Mouse (Mus musculus): ENCODE results near the gene Ccdc177.
"Not testable (repeated sequence)": the region's sequence is repeated elsewhere in the genome, so short reads cannot be mapped to it uniquely, and the experiment has no call there.

Gene Ccdc177

DNA sequence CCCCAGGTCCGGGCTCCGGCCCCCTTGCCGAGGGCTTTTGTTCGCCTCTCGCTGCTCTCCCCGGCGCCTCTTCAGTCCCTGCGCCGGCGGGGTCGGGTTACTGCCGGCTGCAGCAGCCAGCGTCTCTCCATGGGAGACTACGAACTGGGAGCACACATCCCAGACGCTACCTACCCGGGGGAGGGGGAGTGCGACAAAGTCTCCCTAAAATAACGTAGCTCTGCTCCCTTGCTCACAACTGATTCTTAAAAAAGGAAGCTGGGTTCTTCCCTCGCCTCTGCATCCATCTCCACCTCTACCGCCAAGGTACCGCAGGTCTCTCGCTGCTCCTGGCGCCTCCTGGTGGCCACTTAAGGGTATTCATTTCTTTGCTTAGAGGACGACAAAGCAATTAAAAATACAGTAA, at the start of gene Ccdc177:
Gene Ccdc177 (minus strand): TSS at position 292 of the 406 bp plus-strand sequence.
- in situ Hi-C loops (cut with MboI; ENCODE audit: unreplicated experiment in 2 of 2): loop anchor here (5.0 to 25.0 kb wide), 3 partner anchors 424 to 652 kb away; partner anchors contain the start of gene Adam4 (in 1 of the 2)

DNA sequence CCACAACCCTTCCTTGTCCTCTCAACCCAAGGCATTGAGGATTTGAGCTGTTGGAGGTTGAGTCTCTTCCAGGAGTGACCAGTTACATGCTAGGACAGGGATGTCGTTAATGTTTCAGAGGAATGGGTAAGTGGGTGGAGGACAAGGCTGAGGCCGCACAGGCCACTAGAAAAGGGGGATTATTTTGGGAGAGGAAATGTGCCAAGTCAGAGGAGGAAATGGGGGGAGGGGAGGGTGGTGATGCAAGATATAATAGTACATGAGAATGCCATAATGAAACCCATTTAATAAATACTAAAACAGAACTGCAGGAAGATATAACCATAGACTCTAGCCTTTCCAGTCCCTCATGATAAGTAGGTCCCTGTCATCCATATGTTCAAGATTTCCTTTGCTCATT, 49.5 kb upstream of the Ccdc177 start:
- in situ Hi-C loops (cut with MboI; ENCODE audit: unreplicated experiment in 2 of 2): no loop called here

DNA sequence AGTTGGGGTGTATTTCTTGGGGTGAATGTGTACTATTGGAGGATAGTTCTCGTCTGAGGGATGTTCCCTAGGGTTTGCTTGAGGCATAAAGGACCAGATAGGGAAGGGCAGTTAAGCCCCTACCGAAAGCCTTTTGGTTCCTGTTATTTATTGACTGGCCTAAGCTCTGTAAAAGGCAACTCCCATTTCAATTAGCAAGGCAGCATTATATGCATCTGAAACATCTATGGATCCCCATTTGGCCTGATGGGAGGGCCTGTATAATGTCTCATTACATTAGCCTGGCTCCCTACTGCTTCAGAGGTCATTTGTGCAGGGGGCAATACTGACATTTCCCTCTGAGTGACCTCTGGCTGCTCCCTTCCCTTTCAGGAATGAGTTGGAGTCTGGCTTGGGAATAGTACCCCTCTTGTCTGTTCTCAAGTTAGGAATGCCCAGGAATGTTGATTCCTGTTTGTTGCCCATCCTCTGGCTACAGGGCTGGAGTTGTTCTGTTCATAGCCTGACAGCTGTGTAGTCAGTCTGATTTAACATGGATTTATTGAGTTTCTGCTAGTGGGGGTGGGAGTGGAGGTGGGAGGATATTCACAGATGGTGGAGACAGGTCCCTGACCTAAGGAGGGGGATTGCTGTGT, 47.1 kb upstream of the Ccdc177 start:
- in situ Hi-C loops (cut with MboI; ENCODE audit: unreplicated experiment in 2 of 2): no loop called here

DNA sequence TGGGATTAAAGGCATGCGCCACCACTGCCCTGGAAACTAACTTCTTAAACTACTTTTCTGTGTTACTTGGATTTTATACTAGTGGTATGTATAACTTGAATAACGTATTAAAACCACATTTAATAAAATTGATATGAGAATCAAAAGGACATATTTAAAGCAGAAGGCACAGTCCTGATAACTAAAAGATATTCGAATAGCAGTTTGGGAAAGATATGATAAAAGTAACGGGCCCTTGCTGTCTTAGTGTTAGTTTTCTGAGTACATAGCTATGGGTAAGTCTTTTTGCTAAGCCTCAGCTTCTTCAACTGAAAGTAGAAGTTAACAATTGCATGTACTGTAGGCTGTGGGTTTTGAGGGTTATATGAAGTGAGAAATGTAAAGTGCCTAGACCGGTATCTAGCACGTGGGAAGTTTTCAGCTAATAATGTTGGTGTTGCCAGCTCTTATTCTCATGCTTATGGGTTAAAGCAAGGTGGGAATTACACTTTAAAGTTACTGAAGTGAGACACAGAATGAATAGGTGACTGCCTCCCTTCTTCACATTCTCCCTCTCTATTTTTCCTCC, 44.5 kb upstream of the Ccdc177 start:
- in situ Hi-C loops (cut with MboI; ENCODE audit: unreplicated experiment in 2 of 2): no loop called here

DNA sequence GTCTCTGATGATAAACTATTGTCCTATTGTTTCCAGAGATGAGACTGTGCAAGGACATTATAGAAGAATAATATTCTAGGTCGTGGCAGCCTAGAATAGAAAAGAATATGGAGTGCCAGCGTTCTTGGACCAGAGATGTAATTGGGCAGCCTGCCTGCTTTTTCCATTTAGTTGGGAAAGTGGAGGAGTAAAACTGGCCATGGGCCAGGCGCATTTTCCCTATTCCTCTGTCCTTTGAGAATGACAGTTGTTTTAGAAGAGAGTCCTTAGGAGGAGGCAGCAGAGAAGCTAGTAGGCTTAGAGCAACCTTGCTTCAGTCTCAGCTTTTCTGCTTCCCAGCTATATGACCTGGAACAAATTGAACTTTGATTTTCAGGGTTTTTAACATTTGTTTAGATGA, 43.4 kb upstream of the Ccdc177 start:
- in situ Hi-C loops (cut with MboI; ENCODE audit: unreplicated experiment in 2 of 2): no loop called here

DNA sequence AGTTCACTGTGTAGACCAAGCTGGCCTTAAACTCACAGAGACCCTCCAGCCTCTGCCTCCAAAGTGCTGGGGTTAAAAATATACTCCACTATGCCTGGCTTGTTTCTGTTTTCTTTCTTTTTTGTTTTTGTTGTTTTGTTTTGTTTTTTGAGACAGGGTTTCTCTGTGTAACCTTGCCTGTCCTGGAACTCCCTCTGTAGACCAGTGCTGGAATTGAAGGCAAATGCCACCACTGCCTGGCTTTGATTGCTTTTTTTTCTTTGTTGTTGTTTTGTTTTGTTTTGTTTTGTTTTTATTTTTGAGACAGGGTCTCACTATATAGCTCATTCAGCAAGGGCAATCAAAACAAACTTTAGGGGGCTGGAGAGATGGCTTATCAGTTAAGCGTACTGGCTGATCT, 41.0 kb upstream of the Ccdc177 start:
- in situ Hi-C loops (cut with MboI; ENCODE audit: unreplicated experiment in 2 of 2): no loop called here

DNA sequence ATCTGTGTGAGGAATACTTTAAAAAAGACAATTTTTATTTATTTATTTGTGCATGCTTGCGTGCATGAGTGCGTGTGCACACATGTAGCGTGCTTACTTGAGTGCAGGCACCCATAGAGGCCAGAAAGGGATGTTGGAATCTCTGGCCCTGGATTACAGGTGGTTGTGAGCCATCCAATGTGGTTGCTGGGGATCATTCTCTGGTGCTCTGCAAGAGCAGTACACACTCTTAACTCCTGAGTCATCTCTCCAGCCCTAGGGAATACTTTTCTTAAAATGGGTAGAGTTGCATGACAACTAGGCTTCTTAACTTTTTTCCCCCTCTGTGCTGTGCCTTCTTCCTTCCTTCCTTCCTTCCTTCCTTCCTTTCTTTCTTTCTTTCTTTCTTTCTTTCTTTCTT, 39.7 kb upstream of the Ccdc177 start:
- in situ Hi-C loops (cut with MboI; ENCODE audit: unreplicated experiment in 2 of 2): no loop called here

DNA sequence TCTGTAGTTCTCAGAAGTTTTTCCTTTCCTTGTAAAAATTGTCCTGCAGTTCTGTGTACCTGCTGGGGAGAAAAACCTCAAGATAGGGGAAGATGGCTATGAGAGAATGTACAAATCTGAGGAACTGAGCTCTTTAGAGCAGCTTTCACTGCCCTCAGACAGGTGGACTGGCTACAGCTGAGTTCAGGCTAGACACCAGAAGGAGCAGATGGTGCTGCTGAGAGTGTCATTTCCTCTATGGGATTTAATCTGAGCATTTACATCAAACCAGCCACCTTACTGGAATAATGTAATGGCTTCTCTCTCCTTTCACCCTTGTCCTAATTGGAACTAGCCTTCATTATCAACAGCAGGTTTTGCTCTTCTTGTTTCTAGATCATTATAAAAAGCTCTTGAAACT, 37.8 kb upstream of the Ccdc177 start:
- in situ Hi-C loops (cut with MboI; ENCODE audit: unreplicated experiment in 2 of 2): no loop called here

DNA sequence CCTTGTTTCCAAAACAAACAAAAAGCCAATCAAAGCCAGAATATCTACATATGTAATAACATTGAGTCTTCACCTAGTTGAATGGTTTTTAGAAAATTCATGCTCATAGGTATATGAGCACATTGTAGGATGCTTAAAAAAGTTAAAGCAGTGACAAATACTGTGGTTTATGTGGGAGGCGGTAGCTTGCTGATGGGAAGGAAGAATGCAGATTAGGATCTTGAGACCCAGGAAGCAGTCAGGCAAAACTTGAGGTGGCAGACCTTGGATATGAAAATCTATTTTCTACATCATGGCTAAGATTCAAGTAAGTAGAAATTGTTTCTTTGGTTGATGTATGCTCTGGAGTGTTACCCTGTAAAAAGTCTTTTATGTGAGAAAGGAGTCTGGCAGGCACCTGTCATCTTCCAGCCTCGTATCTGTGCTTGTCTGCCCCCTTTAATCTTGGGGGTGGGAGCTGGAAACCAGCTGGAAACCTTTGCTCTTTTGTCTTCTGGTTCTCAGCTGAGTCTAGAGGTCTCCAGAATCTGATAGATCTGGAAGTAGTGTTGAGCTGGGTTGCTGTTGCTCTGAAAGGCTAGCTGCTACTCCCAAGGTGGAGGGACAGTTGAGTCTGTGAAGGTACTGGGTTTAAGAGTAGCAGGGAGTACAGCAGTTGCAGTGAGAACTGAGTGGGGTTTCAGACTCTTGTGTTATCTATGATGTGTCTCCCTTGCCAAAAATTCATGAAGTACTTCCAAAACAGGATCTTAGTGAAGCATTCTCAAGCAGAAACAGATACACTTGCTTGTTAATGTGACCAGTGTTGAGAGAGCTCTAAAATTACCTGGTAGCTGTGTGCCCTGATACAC, 34.7 kb upstream of the Ccdc177 start:
- in situ Hi-C loops (cut with MboI; ENCODE audit: unreplicated experiment in 2 of 2): no loop called here

DNA sequence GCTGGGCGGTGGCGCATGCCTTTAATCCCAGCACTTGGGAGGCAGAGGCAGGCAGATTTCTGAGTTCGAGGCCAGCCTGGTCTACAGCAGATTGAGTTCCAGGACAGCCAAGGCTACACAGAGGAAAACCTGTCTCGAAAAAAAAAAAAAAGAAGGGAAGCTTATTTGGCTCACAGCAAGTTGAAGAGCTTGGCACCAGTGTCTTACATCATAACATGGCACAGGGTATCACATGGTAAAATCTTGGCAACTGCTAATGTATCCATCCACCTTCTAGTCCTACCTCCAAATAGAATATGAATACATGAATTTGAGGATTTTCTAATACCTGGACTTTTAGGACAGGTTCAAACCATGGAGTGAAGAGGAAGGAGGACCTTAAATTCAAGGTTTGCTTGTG, 34.0 kb upstream of the Ccdc177 start:
- in situ Hi-C loops (cut with MboI; ENCODE audit: unreplicated experiment in 2 of 2): no loop called here

DNA sequence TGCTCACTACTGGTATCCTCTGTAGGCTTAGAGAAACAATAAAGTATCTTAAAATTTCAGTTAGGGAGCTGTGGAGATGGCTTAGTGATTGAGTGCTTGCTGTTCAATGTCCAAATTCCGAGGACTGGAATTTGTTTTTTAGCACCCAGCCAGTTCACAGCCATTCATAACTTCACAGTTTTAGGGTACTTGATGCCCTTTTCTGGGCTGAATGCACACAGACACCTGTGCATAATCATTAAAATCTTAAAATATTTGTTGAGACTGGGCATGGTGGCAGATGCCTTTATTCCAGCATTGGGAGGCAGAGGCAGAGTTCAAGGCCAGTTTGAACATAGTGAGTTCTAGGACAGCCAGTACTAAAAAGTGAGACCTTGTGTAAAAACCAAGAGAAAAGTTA, 33.0 kb upstream of the Ccdc177 start:
- in situ Hi-C loops (cut with MboI; ENCODE audit: unreplicated experiment in 2 of 2): no loop called here

DNA sequence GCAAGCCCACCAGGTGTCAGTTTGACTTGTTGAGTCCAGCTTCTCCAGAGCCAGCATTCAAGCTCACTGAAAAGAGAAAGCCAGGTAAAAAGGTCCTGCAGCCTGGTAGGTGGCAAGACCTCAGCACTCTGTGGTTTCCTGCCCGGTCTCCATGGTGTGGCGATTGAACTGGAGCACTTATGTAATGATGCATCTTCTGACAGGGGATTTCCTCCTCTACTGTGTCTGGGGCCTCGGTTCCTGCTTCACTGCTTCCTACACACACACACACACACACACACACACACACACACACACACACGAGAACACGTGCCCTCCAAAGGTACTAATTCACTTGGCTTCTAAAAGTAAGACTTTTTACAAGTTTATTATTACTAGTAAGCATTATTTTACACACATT, 32.4 kb upstream of the Ccdc177 start:
- in situ Hi-C loops (cut with MboI; ENCODE audit: unreplicated experiment in 2 of 2): no loop called here

DNA sequence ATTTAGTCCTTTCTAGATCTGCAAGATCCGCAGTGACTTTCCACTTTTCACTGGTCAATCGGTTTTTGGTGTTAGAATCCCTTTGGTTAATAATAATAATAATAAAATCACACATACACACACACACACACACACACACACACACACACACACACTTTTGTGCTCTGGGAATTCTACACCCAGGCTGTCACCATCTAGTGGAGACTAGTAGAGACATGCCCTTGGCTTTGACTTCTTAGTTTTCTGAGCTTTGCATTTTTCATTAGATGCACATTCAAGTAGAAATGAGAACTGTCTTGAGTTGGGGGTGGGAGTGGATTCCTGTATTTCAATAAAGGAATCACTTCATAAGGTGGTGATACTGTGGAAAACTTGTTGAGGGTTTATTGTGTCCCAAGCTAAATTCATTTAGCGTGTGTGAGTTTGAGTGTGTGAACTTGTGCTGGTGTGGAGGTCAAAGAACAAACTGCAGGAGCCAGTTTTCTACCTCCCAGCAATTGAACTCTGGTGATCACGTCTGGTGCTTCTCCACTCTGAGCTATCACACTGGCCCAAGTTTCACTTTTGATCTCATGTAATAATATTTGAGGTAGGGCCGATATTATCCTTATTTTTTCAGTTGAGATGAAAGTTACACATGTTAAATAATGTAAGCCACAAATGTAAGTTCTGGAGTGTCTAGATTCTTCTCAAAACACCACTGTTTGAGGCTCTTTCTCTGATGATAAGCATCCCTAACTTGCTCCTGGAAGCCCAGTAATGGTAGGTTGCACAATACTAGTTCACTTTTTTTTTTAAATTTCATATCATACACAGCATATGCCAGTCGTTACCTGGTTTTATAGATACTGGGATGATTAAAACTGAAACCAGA, 31.3 kb upstream of the Ccdc177 start:
- in situ Hi-C loops (cut with MboI; ENCODE audit: unreplicated experiment in 2 of 2): no loop called here

DNA sequence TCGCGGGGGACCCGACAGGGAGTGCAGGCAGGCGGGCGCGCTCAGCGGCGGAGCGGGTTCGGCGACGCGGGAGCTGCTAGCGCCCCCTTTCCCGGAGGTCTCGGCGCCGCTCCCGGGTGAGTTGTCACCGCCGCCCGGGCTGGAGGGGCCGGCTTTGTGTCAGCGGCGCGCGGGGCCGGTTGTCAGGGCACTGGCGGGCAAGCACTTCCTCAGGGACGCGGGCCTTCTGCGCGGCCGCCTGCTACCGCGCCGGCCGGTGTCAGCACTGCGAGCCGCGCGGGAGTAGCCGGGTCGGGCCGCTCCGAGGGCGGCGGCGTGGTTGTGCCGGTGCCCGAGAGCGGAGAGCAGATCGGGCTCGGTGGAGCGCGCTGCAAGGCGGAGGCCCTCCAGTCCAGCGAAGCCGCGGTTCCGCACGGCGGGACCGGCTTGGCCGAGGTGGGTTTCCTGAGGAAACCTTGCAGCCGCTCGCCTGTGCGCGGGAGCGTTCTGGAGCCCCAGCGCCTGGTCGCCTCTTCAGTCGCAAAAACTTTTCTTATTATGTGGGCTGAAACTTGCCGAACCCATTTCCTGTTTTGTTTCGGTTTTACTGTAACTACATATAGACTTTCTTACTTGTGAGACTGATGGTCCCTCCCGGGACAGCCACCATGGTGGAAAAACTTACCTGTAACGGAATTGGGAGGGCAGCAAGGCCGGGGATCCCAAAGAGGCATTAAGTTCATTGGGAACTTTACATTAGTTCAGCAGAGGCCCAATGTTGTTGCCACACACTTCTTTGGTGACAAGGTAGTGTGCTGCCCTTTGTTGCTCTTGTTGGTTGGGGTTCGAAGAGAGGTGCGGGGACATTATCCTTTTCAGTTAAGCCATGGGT, 30.4 kb upstream of the Ccdc177 start:
- in situ Hi-C loops (cut with MboI; ENCODE audit: unreplicated experiment in 2 of 2): no loop called here

DNA sequence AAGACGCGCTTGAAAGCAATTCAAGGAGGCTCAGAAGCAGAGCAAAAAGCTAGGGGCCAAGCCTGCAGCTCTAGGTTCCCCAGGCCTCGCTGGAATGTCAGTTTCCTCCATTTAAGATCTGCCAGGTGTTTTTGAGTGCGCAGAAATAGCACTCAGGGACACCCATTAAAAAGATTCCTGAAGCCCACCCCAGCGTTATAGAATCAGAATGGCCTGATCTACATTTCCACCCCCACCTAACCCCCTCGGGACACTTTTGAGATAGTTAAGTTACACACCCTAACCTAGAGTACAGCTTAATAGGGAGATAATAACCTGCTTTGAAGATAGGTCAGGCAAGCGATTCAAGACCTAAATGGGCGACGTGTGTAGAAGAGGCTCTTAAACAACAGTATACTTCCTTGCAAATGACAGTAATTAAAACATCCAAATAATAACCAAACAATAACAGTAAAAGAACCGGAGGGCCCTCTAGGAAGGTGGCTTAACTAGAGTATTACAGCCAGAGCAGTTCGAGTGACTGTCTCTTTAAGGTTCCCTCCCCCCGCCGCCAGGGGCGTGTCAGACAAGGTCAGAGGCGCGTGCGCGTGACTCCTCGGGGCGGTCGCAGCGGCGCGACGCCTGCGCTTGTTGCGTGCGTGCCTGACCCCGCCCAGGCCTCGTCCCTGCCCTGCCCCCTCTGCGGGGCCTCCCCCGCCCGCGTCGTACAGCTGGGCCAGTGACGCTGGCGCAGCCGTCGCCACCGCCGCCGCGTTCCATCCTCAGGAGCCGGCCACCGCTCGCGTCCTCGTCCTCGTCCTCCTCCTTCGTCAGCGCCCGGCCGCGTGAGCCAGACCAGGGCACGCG, 29.6 kb upstream of the Ccdc177 start, which contains the start of gene Susd6:
Gene Susd6 (plus strand): TSS at position 662 of the 846 bp plus-strand sequence.
- in situ Hi-C loops (cut with MboI; ENCODE audit: unreplicated experiment in 2 of 2): no loop called here

DNA sequence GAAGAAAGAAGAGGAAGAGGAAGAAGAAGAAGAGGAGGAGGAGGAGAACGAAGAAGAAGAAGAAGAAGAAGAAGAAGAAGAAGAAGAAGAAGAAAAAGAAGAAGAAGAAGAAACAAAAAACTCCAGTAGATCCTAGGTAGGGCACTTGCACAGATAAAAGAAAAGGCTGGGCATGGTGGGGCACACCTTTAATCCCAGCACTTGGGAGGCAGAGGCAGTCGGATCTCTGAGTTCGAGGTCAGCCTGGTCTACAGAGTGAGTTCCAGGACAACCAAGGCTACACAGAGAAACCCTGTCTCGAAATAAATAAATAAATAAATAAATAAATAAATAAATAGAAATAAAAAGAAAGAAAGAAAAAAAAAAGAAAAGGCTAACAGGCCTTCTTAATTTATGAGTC, 28.8 kb upstream of the Ccdc177 start:
- in situ Hi-C loops (cut with MboI; ENCODE audit: unreplicated experiment in 2 of 2): not testable (repeated sequence)

DNA sequence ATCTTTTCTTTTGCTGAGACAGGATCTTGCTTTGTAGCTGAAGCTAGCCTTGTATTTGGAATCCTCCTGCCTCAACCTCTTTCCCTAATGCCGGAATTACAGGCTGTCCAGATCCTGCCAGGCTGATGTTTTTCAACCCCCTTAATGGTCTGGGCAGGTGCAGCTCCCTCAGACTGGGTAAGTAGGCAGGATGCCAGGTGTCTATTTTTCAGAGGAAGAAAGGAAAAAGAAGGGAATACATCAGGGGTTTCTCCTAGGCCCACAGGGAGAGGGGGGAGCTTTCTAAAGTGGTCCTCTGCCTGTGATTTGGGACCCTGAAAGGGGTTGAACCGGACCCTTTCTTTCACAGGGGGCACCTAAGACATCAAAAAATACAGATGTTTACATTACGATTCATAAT, 27.7 kb upstream of the Ccdc177 start:
- in situ Hi-C loops (cut with MboI; ENCODE audit: unreplicated experiment in 2 of 2): no loop called here

DNA sequence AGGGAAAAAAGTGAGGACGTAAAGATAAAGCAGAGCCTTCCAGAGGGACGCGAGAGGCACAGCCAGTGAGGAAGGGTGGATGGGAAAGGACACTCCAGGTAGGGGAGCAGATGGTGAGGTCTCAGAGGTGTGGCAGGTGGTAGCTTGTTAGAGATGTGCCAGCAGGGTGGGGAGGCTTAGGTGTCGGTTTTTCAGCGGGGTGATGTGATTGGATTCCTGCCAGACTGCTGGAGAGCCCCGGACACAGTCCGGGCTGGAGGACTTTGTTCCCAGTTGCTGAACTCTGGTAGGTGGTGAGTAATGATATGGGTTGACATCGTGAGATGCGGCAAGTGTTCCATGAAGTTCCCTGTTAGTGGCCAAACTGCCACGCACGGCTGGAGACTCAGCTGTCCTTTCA, 27.1 kb upstream of the Ccdc177 start:
- in situ Hi-C loops (cut with MboI; ENCODE audit: unreplicated experiment in 2 of 2): no loop called here

DNA sequence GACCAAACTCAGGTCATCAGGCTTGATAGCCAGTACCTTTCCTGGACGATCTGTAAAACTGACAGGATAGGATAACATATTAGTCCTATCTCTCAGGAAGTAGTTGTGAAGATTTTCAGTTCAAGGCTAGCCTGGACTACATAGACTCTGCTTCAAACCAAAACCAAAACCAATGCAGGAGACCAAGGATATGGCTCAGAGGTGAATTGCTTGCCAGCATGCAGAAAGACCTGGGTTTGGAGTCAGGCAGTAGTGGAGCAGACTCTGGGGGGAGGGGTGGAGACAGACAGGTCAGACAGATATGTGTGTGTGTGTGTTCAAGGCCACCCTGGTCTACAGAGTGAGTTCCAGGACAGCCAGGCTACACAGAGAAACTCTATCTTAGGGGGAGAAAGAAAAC, 26.1 kb upstream of the Ccdc177 start:
- in situ Hi-C loops (cut with MboI; ENCODE audit: unreplicated experiment in 2 of 2): no loop called here

Measured in v-Abl transformed pro-B cells (cell line).